Mouse (Mus musculus) cerebellum, adult 9-10 months (tissue): ENCODE results near the gene Slc25a43.

Experiments used
- DNase-seq: peaks from one replicate; pipeline ENCODE4 v3.0.0; 2022

The Slc25a43 gene

DNA sequence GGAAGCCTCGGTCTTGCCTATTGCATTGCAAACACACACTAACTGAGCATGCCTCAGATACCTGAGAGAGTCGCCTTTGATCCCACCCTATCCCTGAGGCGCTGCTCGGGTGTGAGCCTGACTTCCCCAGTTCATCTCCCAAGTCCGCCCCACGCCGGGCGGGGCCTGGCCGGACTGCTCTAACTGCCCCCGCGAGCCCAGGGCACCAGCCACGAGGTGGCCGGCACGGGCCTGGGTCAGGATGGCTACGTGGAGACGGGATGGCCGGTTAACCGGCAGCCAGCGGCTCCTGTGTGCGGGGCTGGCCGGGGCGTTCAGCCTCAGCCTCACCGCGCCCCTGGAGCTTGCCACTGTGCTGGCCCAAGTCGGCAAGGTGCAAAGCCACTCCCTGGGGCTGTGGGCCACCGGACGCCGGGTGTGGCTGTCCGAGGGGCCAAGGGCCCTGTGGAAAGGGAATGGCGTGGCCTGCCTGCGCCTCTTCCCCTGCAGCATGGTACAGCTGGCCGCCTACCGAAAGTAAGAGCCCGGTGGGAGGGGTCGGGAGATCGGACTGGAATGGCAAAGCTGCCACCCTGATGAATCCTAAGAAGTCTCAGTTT is at the start of gene Slc25a43:
Gene Slc25a43, plus strand, starts transcription at position 157 of the 599 bp plus-strand sequence.
- no peak for DNase-seq

DNA sequence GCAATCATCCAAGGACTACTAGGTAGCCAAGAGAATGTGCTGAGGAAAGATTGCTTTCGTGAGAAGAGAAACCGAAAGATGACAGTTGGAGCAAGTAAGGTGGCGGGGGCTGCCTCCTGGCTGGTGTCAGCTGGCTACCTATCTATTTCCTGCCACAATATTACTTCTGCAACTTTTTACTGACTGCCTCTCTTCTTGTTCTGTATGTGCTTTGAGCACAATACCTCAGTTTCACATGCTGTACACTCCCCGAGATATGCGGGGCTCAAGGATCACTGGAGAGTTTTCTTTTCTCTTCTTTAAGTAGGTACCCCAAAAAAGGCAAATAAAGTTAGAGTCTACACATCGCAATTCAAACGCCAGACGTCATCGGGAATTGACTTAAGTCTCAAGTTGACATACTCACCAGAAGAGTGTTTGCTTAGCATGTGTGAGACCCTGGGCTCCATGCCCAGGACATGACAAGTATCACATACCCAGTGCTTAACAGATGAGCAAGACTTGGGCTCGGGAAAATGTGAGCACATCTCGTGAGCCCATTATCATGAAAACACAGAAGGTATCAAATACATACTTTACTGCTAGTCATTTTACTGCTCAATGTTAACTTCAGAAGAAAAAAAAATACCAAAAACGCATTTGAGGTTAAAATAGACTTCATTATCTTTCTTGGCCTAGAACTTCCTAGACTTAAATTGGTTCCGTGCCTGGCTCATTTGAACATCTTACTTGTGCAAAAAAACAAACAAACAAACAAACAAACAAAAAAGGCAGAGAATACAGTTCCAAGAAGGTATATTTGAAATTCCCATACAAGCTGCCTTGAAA is 3.1 kb upstream of the Slc25a43 start:
- no peak for DNase-seq

DNA sequence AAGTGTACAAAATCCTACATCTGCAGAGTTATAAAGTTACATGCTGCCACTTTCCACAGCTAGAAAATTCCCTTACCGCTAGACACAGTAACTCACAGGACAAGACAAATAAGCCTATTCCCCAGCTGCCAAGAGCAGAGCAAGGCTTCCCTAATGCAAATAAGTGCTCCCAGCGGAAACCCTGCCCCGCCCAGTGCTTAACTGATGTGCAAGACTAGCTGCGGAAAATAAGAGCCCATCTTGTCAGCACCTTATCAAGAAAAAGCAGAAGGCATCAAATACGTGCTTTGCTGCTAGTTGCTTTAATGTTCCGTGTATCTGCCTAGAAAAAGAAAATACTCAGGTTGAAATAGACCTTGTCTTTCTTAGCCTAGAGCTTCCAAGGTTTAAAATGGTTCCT is 2.2 kb upstream of the Slc25a43 start:
- DNase-seq = no peak

DNA sequence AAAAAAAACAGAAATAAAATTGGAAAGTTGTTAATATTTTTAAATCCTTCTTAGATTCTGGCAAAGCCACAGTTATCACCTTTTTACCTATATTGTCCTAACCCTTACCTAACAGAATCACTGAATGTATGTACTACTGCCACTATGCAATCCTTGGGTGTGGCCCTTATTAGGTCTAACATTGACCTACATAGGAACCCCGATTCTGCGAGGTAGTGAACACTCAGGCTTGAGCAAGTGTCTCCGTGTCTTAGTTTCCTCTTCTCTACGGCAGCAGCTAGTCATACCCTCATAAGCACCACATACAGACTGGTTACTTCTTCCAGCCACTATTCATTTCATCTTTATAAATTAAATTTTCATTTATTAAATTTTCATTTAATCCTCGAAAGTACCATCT is 715 bp upstream of the Slc25a43 start:
- DNase-seq = no peak

DNA sequence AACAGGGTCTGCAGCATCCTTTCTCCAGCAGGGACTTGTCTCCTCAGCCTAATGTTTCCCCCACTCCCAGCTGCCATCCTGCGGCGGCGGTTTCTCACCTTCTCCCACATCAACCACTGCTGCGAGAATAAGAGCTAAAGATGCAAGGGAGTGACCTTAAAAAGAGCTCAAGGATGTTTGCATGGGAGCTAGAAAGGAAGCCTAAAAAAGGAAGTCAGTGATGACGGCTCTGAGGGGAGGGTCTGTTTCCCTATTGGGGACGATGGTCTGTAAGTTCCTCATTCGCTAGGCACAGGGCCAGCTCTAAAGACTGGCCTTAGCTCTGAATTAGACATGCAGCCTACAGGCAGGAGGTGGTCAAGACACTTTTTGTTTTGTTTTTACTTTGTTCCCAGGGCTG is 1.3 kb downstream of the Slc25a43 start:
- no peak for DNase-seq

DNA sequence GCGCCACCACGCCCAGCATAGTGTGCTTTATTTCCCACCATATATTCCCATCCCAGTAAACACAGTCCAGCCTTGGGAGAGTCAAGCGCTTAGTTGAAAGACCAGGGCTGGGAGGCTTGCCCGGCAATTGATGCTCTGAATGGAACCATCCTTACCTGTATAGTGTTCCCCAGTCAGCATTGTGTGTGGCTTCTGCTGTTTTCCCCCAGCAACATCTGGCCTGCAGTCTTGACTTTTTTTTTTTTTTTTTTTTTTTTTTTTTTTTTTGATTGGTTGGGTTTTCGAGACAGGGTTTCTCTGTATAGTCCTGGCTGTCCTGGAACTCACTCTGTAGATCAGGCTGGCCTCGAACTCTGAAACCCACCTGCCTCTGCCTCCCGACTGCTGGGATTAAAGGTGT is 1.9 kb downstream of the Slc25a43 start:
- no peak for DNase-seq

DNA sequence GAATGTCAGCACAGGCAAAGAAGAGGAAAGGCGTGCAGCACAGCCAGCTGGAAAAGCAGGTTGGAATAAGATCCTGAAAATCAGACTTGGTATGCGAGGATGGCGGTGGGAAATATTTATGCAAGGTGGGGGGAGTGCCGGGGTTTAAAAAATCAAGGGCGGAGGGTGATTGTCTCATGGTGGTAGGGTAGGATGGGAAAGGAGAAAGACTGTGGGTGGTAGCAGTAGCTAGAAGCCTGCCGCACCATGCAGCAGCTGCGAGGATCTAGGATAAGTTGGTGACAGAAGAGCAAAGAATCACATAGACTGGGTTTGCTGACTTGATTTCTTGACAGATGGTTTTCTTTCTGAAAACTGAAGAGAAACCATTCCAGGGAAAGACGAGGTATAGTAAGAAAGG is 3.3 kb downstream of the Slc25a43 start:
- DNase-seq = no peak

DNA sequence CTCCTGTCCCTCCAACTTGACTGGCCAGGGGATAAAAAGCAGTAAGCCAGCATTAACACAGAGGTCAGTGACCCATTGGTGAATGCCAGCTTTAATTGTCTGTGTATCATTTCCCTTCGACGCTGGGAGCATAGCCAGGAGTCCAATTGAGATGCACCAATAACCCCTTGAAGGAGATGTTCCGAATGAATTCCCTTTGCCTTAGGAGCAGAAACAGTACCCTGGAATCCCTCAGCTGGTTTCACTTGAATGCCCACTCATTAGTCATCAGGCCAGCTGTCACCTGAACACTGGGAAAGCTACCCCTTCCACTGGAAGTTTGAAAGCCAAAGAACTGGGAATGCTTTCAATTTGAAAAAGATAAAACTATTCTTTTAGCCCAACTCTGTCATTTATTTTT is 5.1 kb downstream of the Slc25a43 start:
- DNase-seq = no peak

DNA sequence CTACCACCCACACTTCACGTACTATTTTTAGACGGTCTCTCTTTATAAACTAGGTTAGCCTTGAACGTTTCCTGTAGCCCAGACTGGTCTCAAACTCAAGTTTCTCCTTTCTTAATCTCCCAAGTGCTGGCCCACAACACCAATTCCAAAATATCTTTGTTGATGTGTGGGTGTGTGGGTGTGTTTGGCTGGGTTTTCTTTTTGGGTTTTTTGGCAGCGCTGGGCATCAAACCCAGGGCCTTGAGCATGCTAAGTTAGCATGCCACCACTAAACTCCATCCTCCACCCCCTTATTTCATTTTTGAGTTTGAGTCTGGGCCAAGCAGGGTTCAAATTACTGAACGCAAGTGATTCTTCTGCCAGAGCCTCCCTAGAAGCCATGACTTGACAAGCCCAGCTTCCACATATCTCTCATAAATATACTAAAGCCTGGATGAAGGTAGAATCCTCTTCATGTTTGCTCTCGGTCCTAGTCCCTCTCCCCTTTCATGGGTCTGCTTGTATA is 5.9 kb downstream of the Slc25a43 start:
- DNase-seq = no peak

DNA sequence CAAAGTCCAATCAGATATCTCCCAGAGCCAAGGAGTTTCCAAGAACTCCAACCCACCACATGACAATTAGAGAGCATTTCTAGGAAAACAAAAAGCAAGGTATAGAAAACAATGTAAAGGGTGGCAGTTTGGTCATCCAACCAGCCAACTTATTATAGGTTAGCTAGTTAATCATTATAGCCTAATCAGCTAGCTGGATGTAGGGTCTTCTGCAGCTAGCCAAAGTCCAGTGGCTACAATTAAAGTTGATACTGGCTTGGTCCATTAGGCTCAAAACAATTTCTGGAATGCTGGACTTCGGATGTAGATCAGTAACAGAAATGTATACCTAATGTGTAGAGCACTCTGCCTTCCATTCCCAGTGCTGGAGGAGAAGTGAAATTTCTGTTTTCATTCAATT is 7.1 kb downstream of the Slc25a43 start:
- DNase-seq = no peak

DNA sequence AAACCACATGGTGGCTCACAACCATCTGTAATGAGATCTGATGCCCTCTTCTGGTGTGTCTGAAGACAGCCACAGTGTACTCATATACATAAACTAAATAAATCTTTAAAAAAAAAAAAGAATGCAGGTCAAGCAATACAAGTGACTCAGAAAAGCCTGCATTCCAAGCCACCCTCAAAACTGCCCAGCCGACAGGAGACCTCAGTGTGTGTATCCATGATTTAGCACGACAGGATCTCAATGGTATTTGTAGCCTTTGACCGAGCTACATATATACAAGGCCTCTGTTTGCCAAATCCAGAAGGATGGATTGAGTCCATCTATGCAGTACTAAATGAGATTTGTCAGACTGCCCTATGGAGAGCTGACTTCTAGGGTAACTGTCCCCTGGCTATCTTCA is 9.1 kb downstream of the Slc25a43 start:
- no peak for DNase-seq

DNA sequence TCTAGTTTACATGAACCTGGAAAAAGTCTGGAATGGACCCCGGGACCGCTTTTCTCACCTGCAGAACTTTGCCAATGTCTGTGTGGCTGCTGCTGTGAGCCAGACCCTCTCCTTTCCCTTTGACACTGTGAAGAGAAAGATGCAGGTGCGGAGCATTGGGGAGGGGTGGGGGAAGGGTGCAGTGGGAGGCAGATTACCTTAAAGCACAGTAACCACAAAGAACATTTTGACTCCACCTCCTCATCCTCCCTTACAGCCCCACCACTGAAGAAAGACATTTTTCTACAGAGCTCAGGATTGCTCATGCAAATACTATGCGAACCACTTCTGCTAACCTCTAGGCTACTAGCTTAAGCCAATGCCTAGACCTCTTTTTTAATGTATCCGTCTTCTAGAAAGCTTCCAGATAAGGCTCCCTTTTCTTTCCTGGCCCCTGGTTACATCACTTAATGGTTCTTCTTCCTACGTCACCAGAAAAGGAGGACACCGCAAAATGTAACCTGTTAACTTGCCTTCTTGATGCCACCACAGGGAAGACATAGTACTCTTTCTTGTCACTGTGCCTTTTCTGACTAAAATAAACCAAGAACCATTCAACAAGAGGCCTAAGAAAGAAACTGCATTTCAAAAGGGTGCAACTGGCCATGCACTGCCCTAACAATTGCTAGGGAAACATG is 14.5 kb downstream of the Slc25a43 start:
- DNase-seq = no peak

DNA sequence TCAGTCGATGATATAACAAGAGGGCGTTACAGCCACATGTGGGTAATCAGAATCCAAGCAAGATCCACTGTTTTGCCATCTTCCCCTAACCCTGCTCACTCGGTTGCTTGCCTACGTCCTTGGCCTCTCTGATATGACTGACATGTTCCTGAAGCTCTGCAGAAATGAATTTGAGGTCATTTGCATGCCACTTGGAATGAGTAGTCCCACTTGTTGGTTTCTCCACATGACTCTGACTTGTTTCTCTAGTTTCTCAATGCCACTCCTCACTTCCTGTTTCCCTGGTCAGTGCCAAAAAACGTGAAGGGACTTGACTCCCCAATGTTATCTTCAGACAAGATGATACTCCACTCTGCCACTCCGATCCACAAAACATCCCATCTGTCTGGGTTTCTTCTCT is 15.1 kb downstream of the Slc25a43 start:
- DNase-seq = no peak

DNA sequence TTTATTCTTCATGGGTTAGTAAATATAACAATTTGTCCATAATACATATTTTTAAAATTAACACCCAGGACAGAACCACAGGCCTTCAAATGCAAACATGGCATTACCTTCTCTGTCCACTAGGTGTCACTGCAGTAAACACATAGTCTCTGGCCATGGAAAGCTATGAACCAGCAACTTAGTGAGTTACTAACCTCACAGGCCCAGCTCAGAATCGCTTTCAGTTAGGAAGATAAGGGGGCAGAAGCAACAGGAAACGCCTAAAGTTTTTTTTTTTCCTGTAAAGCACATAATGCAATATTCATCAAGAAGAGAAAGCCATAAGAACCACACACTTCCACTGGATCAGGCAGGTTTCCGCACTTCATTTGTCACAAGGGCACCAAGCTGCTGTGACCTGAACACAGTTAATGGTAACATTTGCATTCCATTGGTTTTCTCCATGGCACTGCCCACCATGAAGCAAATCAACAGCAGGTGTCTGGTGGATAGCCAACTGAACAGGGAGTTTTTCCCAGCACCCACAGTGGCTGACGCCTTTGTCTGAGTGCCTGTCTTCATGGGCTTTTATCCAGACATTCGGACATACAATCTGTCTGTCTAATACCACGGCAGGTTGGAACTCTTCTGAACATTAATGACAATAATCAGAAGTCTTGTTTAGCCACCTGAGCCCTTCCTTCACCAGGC is 17.6 kb downstream of the Slc25a43 start:
- peak; percentile 68 for DNase-seq

DNA sequence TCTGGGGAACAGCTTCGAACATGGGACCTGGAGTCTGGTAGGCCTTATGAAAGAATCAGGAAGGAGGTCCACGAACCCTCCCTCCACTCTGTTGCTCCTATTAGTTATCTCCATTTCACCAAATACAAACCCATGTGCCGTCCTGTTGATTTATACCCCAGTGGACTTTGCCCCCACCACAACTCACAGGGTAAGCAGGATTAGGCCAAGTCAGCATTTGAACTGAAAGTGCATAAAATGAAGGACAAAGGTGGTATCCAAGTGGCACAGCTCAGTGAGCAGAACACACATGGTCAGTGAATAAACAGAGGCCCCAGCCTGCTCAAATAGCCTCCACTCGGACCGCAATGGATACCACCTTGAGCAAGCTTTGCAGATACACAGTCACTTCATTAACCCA is 18.8 kb downstream of the Slc25a43 start:
- no peak for DNase-seq

DNA sequence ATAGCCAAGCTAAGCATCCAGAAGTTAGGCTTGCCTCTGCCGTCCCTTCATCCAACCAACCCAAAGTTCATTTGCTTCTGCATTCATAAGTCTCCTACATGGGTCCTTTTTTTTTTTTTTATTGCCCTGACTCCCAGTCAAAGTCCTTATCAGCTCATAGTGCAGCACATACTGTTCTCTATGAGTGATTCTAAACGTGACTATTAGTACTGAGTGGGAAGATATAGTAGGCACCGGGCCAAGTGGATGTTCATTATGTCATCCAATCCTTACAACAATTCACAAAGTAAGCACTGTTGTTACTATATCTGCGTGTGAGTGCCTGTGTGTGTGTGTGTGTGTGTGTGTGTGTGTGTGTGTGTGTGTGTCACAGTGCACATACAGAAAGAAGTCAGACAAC is 19.4 kb downstream of the Slc25a43 start:
- DNase-seq = no peak

DNA sequence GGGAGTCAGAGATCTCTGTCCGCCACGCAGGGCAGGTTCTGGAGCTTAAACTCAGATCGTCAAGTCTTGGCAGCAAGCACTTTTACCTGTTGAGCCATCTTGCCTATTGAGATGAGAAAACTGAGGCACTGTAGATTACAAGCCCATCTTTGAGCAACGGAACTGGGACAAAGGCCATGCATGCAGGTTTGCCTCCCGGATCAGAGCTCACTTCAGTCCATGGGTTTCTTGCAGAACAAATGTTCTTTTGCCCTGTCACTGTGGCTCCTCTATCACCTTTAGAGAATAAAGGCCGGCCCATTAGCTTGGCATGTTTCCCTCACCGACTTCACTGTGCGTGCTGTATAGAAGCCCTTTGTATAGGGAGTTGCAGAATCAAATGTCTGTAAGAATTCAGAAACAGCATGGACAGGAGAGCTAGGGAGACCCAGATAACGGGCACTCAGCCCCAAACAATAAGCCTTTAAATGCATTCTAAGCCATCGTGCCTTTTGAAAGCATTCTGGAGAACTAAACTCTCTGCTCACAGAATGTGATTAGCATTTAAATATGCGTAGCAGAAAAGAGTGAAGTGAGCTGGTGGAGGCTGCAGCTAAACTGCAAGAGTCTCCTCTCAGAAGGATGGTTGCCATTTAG is 20.0 kb downstream of the Slc25a43 start:
- DNase-seq = no peak

DNA sequence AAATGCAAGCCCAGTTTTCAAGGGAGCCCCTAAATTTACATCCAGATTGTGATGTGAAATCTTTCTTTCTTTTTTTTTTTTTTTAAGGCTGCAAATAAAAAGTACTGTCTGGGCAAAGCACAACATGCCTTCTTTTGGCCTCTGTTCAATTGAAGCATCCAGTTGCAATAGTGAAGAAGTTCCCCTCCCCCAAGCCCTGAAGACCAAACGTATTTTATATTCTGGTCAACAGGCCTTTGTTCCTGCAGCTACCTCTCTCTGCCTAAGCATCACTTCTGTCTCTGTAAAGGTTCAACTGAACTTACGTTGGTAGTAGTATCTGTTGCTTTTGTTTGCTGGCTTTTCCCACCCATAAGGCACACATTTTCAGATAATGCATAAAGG is 20.5 kb downstream of the Slc25a43 start:
- DNase-seq = no peak

DNA sequence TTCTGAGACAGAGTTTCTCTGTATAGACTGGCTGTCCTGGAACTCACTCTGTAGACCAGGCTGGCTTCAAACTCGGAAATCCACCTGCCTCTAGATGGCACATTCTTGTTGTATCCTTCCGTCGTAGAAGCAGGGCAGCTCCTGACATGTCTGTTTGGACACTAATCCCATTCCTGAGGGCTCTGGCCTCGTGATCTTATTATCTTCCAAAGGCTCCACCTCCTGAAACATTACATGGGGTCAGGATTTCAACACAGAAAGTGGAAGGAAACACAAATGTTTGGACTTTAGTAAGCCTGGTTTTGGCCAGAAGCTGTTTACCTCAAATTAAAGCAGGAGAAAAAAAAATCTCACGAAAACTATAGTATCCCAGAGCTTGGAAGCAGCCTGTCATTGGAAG is 23.9 kb downstream of the Slc25a43 start:
- DNase-seq = no peak

DNA sequence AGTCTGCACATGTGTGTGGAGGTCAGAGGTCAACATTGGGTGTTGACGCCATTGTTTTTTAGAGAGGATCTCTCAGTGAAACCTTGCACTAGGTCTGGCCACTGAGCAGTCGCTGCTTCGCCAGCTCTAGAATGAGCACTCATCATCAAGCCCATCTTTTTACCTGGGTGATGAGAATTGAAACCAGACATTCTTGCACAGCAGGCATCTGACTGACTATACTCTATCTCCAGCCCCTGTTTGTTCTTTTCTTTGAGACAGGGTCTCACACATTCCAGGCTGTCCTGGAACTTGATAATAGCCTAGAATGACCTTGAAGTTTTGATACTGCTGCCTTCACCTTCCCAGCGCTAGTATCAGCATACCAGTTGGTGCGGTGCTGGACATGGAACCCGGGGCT is 29.1 kb downstream of the Slc25a43 start:
- DNase-seq = no peak

DNA sequence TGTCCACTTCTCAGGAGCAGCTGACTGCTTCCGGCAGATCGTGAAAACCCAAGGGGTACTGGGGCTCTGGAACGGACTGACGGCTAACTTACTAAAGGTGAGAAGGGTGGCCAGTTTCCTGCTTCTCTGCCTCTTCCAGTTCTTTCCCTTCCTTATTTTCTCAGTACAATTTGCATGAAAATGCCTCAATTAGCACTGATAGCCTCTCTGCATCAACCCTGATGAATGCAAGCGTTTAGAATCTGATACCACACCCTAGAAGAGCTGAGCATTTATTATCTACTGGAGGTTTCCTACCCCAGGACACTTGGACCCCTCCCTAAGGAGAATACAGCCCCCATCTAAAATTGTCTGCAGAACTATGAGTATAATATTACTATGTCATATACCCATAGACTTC is 32.1 kb downstream of the Slc25a43 start:
- no peak for DNase-seq

DNA sequence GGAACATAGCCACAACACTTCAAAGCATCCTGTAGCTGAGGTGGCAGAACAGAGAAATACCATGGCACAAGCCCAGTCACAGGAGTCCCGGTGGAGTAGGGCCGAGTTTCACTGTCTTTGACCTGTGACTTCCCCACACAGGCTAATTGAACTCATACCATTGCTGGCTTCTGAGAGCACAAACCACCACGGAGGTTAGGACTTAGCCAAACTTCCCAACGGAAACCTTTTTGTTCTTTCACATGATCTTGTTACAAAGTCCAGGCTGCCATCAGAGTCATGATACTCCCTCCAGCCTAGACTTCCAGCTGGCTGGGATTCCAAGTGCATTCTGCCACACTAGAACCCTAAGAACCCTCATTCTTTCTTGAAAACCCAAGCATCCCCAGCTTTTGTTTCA is 34.2 kb downstream of the Slc25a43 start:
- DNase-seq = no peak

DNA sequence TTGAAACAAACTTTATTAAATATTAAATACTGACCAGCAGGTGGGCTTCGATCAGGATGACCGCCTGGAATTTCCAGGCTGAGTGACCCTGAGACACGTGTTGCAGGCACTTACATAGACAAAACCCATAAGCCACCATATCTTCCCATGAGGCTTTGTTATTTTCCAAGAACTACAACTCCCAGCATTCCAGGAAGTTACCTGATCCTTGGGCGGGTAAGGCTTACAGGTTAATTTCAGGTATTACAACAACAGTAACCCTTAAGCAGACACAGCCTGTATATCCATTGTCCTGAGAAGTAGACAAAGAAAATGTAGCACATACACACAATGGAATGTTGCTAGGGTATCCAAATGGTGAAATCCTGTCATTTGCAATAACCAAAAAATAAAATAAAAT is 45.9 kb downstream of the Slc25a43 start:
- DNase-seq = no peak
